Mouse (Mus musculus): ENCODE results near the gene Kyat1.

DNA sequence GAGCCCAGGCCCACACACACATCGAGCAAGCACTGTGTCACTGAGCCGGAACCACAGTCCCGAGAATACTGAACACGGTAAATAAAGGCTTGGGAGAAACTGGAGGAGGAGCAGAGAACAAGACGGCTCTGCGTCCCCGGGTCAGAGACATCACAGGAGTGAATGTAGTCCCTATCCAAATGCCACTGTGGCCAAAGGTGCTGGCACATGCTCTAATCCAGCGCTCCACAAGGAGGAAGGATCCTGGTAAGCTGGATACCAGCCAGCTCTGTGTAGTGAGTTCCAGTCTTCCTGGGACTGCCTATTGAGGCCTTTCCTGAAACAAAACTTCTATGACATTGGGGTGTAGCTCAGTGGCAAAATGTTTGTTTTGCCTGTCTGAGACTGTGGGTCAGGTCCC lies 53.0 kb downstream of the Kyat1 start:
- TF ChIP-seq CTCF (IDR thresholded peaks at IDR 0.05; ENCODE audit: low read depth, low read length) = no peak
- no peak for TF ChIP-seq POLR2A (IDR thresholded peaks at IDR 0.05; ENCODE audit: insufficient read depth, low read length)

Data from ES-Bruce4 (cell line).